Mouse (Mus musculus) kidney, adult 8-10 months (tissue): ENCODE measurements around the gene Stom.

Experiments
- DNase-seq, 2 experiments: peaks; one replicate each; pipeline ENCODE4 v3.0.0; 2022

Stom gene

DNA sequence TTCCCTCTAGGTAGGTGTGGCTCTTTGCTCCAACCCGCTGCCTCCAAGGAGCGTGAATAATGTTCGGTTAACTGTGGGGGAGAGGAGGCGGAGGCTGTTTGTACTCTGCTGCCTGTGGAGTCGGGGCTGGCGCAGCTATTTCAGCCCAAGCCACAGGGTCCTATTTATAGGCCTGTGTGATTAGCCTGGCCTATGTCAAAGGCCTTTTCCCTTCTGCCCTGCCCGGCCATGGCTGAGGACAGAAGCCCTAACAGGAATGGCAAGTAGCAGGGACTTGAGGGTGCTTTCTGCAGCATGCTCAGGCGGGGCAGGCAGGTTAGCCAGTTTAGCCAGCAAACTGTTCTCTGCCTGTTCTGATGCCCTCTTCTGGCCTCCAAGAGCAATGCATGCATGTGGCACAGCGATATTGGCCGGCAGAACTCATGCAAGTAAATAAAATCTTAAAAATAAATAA is 66.2 kb downstream of the Stom start:
- DNase-seq = peak; percentile 68 to 73

DNA sequence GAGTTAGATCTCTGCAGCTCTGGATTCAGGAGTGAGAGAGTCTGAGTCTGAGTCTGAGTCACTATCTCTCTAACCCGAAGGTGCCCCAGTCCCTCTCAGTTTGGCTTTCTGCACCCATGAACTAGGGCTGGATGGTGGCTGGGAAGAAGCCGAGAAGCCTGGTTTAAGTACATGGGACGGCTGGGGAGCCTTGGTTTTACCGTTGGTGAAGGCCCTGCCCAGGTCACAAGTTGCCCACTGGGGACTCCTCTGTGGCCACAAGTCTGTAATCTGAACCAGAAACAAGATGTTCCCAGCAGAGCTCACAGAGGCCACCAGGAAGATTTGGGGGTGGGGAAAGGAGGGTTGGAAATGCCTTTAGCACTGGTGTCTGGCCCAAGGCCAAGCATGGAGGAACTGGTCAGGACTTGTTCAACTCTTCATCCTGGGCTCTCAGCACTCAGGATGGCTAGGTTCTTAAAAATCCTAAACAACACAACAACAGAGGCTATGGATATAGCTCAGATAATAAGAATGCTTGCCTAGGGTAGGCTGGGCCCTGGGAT is 67.0 kb downstream of the Stom start:
- DNase-seq = peak in 1 of 2 experiments; percentile 52

GRCm38 (mm10) chr2:35269136-35269535 is 67.6 kb downstream of the Stom start:
- no peak for DNase-seq

- DNase-seq = no peak
Measured at GRCm38 (mm10) chr2:35267876-35268566, 68.8 kb downstream of the Stom start.

DNA sequence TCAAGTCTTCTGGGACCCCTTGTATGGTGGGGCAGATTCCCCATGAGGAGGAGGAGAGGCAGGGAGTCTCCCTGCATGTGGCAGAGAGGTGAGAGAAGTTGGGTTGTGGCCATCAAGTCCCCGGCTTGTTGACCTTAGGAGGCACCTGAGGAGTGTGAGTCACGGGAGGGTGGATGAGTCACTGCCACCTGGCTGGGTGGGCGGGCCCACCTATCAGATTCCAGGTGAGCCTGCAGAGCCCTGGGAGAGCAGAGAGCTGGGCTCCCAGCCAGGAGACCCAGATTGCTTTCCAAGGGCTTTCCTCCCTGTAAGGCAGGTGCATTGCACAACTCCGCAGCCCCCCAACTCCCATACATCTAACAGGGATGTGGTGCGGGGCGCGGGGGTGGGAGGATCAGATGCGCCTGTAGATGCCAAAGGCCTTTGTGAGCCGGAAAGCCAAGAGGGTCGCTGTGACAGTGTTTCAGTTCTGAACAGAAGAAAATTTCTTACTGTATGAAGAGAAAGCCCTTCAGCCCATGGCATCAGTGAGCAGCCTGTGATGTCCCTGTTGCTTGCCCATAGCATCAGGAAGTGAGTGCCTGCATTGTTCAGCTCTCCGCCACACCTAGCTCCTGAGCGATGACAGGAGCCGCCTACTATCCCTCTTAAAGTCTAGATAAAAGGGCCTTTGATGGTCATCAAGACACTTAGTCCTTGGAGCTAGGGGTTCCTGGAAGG is 69.5 kb downstream of the Stom start:
- DNase-seq = peak in 1 of 2 experiments; percentile 36

DNA sequence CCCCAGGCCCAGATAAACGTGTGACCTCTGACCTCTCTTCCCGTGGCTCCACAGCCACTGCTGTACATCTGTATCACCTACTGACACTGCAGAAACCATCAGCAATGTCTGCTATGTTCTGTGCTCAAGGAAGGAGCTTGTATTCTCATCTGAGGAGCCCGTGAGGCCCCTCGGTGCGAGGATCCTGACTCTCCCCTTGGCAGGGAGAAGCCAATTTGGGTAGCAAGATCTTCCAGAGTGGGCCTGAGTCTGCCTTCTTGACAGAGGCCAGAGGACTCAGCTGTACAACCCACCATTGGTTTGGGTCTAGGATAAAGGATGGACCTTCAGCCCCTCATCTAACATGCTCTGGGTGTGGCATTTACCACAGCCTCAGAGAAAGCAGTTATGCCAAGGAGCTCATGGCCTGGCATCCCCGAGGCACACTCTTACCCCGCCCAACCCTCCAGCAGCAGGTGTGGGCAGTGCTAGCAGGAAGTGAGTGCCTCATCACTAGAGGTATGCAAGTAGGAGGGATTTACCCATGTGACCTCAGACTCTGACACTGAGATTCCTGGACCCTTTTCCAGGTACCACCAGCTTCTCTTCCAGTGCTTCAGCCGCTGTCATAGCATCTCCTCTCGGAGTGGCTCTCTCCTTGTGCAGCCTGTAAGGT is 70.4 kb downstream of the Stom start:
- no peak for DNase-seq

DNA sequence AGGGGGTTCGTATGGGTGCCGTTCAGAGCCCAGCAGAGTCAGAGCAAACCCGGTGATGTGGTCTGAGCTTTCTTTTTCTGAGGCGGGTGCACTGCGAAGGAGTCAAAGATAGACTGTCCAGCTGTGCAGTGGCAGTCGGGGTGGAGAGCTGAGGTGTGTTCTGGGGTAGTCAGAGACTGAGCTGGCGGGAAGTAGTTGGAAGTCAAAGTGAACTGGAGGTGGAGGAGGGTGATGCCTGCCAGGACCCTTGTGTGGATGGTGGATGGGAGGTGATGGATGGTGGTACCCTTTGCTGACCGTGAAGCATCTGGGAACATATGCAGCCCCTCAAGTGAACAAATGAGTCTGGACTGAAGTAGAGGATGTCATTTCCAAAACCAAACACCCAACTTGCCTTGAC is 71.0 kb downstream of the Stom start:
- DNase-seq = no peak

GRCm38 (mm10) chr2:35265296-35265695 is 71.5 kb downstream of the Stom start:
- peak in 1 of 2 experiments; percentile 37 for DNase-seq

GRCm38 (mm10) chr2:35264095-35264494 is 72.7 kb downstream of the Stom start:
- DNase-seq = no peak
